Mouse (Mus musculus) MEL (cell line): Measurements from ENCODE around the gene Peli2.

Experiments
- CTCF ChIP-seq, 3 experiments: IDR thresholded peaks in 2 of 3; conservative IDR thresholded peaks in 1 of 3; 2 replicates each; pipeline ENCODE4 v1.5.1; 2011 to 2012; ENCODE audit warnings: low read length in 3 of 3, low read depth in 2 of 3, mild to moderate bottlenecking in 2 of 3, improper control_type of control experiment in 1 of 3, inconsistent platforms in 1 of 3, mixed read lengths in 1 of 3, moderate library complexity in 1 of 3; ENCODE audit not compliant: control insufficient read depth in 1 of 3, insufficient read depth in 1 of 3, poor library complexity in 1 of 3, severe bottlenecking in 1 of 3
- E2F4 ChIP-seq: IDR thresholded peaks from 2 replicates; pipeline ENCODE4 v1.6.1; 2011; ENCODE audit warnings: low read depth, low read length, improper control_type of control experiment, borderline replicate concordance
- EP300 ChIP-seq, 2 experiments: IDR thresholded peaks; 2 replicates each; pipeline ENCODE4 v1.6.1; 2011; ENCODE audit warnings: improper control_type of control experiment in 2 of 2, low read length in 2 of 2, low read depth in 1 of 2, mild to moderate bottlenecking in 1 of 2
- GABPA ChIP-seq: IDR thresholded peaks from 2 replicates; pipeline ENCODE4 v1.6.1; 2012; ENCODE audit warnings: low read depth, mild to moderate bottlenecking, inconsistent platforms, low read length, improper control_type of control experiment, moderate library complexity
- GATA1 ChIP-seq: IDR thresholded peaks from 2 replicates; pipeline ENCODE4 v1.6.1; 2011; ENCODE audit warnings: low read depth, low read length, improper control_type of control experiment
- HCFC1 ChIP-seq: IDR thresholded peaks from 2 replicates; pipeline ENCODE4 v1.6.1; 2012; ENCODE audit warnings: low read depth, mild to moderate bottlenecking, inconsistent platforms, low read length, improper control_type of control experiment, moderate library complexity
- MAX ChIP-seq: IDR thresholded peaks from 2 replicates; pipeline ENCODE4 v1.6.1; 2011; ENCODE audit warnings: low read length, improper control_type of control experiment
- MYC ChIP-seq: IDR thresholded peaks from 2 replicates; pipeline ENCODE4 v1.6.1; 2011; ENCODE audit warnings: low read depth, mild to moderate bottlenecking, low read length, improper control_type of control experiment, moderate library complexity
- POLR2A ChIP-seq, 2 experiments: IDR thresholded peaks; 2 replicates each; pipeline ENCODE4 v1.6.1; 2011 to 2012; ENCODE audit warnings: low read length in 2 of 2, mild to moderate bottlenecking in 2 of 2, control low read depth in 1 of 2, improper control_type of control experiment in 1 of 2, low read depth in 1 of 2, moderate library complexity in 1 of 2; ENCODE audit not compliant: control insufficient read depth in 1 of 2, insufficient read depth in 1 of 2, poor library complexity in 1 of 2
- SMC3 ChIP-seq: IDR thresholded peaks from 2 replicates; pipeline ENCODE4 v1.6.1; 2011; ENCODE audit warnings: low read depth, low read length, improper control_type of control experiment
- TBP ChIP-seq: IDR thresholded peaks from 2 replicates; pipeline ENCODE4 v1.8.0; 2011; ENCODE audit warnings: low read depth, low read length, improper control_type of control experiment
- TCF12 ChIP-seq: IDR thresholded peaks from 2 replicates; pipeline ENCODE4 v1.6.1; 2014; ENCODE audit warnings: low read depth, mild to moderate bottlenecking, inconsistent platforms, low read length, improper control_type of control experiment, moderate library complexity
- UBTF ChIP-seq: IDR thresholded peaks from 2 replicates; pipeline ENCODE4 v1.6.1; 2012; ENCODE audit warnings: low read depth, mild to moderate bottlenecking, inconsistent platforms, low read length, improper control_type of control experiment, moderate library complexity, borderline replicate concordance; ENCODE audit not compliant: insufficient read depth
- ZKSCAN1 ChIP-seq: IDR thresholded peaks from 2 replicates; pipeline ENCODE4 v1.6.1; 2012; ENCODE audit warnings: low read depth, mild to moderate bottlenecking, inconsistent platforms, low read length, improper control_type of control experiment, moderate library complexity

DNA sequence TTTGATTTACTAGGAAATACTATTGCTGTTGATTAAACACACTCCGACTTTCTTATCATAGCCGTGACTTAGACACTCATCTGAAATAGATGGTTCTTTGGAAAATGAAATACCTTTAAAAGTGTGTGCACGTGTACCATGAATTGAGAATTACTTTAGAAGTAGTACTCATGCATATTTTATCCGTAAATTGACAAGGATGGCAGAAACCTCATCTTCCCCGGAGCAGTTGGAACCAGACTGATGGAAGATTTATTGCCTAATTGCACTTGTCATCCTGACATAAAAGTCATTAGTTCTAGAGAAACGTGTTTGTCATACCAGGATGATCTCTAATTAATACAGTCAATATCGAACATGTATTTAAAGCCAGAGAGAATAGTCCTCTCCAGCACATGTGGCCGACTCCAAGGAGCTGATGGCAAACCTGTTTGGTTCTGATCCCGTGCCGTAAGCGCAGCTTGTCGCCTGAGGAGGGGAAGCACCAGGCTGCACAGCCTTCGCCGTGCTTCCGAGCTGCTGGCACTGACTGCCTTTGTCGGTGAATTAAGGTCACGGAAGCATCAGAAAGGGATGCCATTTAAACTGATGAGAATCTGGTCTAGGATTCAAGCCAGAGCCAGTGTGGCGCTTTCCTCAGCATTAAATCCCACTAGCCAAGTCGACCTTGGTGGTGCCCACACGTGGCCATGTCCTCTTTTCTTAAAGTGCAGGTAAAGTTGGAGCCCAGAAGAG is 114.3 kb downstream of the Peli2 start:
- TF ChIP-seq TCF12 (no peak), POLR2A (IDR thresholded peaks at IDR 0.05; ENCODE audit: control insufficient read depth in 1 of 2, insufficient read depth in 1 of 2, low read depth in 1 of 2, low read length in 2 of 2, poor library complexity in 1 of 2) (no peak), MYC (no peak), MAX (no peak), E2F4 (no peak), UBTF (no peak), ZKSCAN1 (no peak), CTCF (IDR thresholded peaks at IDR 0.05 in 2 of 3, conservative IDR thresholded peaks at IDR 0.05 in 1 of 3; ENCODE audit: control insufficient read depth in 1 of 3, insufficient read depth in 1 of 3, low read depth in 2 of 3, low read length in 3 of 3, poor library complexity in 1 of 3, severe bottlenecking in 1 of 3) (no peak), EP300 (IDR thresholded peaks at IDR 0.05; ENCODE audit: low read depth in 1 of 2, low read length in 2 of 2) (no peak), HCFC1 (no peak), SMC3 (no peak), TBP (no peak), GABPA (no peak), GATA1 (no peak)
